Mouse (Mus musculus) heart, embryonic 13.5 days (tissue): ENCODE results near the gene Syce2. TPM values are rescaled to one million over a fixed set of nuclear protein-coding genes. Genes with fewer than 3 reads are reported as not detected.

Experiments used
- ATAC-seq: fragments of 200-750 bp; cut with Nextera tagmentation; 2 replicates; pipeline ENCODE4 v1.8.0; 2017; ENCODE audit warnings: moderate TSS enrichment; ENCODE audit not compliant: insufficient number of reproducible peaks, low FRiP score, low TSS enrichment; ENCODE audit errors: extremely low read depth
- H3K27ac ChIP-seq: fragments of 300-500 bp; sonication (generic); replicated peaks from 2 replicates; pipeline ENCODE4 v1.5.1; 2015; ENCODE audit warnings: moderate library complexity, mild to moderate bottlenecking, inconsistent platforms
- H3K27me3 ChIP-seq: fragments of 300-500 bp; sonication (generic); replicated peaks from 2 replicates; pipeline ENCODE4 v1.6.1; 2015; ENCODE audit warnings: mild to moderate bottlenecking, inconsistent platforms
- H3K36me3 ChIP-seq: fragments of 300-500 bp; sonication (generic); 2 replicates; pipeline ENCODE4 v1.6.1; 2015; ENCODE audit warnings: mild to moderate bottlenecking, inconsistent platforms
- H3K4me1 ChIP-seq: fragments of 300-500 bp; sonication (generic); 2 replicates; pipeline ENCODE4 v1.6.1; 2015; ENCODE audit warnings: inconsistent platforms
- H3K4me2 ChIP-seq: fragments of 300-500 bp; sonication (generic); 2 replicates; pipeline ENCODE4 v1.6.1; 2015; ENCODE audit warnings: inconsistent platforms, mild to moderate bottlenecking, moderate library complexity
- H3K4me3 ChIP-seq: fragments of 300-500 bp; sonication (generic); 2 replicates; pipeline ENCODE4 v1.5.1; 2015; ENCODE audit warnings: moderate library complexity, mild to moderate bottlenecking, inconsistent platforms
- H3K9ac ChIP-seq: fragments of 300-500 bp; sonication (generic); 2 replicates; pipeline ENCODE4 v1.6.1; 2015; ENCODE audit warnings: inconsistent platforms, mild to moderate bottlenecking, moderate library complexity
- H3K9me3 ChIP-seq: fragments of 300-500 bp; sonication (generic); 2 replicates; pipeline ENCODE4 v1.6.1; 2016; ENCODE audit warnings: inconsistent platforms
- WGBS: fragments of 180-500 bp; shearing (Covaris S2); methylation state at CpG from one replicate; pipeline ENCODE4 v1.1.7; 2015; ENCODE audit warnings: mixed read lengths; 5-methylcytosine and 5-hydroxymethylcytosine counted together
- polyA plus RNA-seq: library from polyadenylated mRNA; unstranded; fragments of >200 nt; fragmentation: Nextera tagmentation; extraction: Ambion mirVana; gene quantifications from 2 replicates; pipeline ENCODE4 v1.2.1, GENCODE M21; 2015

Syce2 gene
- polyA plus RNA-seq, 1 experiment from 2014 or later, result 37.2 TPM

DNA sequence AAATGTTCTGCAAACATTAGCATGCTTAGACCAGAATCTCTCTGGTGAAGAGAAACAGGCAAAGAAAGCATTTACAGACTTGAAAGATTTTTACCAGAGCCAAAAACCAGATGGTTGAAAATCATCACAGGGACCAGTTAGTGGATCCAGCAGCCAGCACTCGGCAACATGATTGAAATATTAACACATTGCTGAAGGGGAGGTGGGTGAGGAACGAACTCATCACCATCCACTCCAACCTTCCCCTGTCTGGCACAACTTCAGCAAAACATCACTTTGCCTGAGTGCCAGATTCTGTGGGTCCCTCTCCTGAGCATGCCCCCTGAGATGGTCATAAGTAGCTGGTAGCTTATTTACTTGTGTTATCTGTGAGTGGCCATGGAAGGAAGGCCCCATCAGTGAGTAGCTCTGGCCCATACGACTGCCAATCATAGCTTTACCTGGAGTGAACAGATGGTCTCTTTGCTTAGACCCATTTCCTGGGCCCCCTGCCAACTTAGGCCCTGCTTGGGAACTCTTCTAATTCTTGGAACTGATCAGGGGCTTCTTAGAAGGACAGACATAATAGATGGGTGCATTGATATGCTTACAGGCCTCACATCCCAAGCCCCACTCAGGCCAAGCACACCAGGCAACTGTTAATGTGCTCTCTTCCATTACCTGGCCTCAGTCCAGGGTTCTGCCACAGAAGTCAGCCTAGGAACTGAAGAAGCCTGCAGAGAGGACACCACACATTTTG is 5.6 kb downstream of the Syce2 start:
- no peak overlapping the region for H3K9ac ChIP-seq
- H3K4me3 ChIP-seq, result no peak overlapping the region
- WGBS, result 72% methylated on average over 3 of the region's 3 CpGs
- H3K27ac ChIP-seq, result no peak overlapping the region
- no peaks in the 10 kb centered on the region for H3K27me3 ChIP-seq
- no peaks in the 10 kb centered on the region for H3K9me3 ChIP-seq
- H3K36me3 ChIP-seq, result no peaks in the 10 kb centered on the region
- peaks cover 7% of the 10 kb centered on the region for H3K4me1 ChIP-seq
- no peak overlapping the region for H3K4me2 ChIP-seq
- ATAC-seq, result no peak

GRCm38 (mm10) chr8:84878915-84879314 is 7.0 kb downstream of the Syce2 start:
- no peak overlapping the region for H3K4me3 ChIP-seq
- ATAC-seq, result no peak
- 66% methylated on average over 1 of the region's 1 CpGs for WGBS

DNA sequence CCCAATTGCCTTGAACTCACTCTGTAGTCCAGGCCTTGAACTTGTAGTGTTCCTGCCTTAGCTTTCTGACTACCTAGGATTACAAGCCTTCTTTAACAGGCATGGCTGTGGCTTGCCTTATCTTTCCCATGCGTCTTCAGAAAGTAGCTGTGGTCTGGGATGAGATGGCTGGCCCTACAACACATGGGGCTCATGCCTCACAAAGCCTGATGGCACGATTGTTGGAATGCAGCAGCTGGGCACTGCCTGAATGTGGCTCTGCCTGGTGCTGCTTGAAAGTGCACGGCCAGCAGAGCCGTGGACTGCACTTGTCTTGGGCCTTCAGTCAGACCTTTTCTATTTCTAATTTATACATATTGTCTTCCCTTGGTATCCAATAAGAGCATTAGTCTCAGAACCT is 12.8 kb downstream of the Syce2 start:
- 80% methylated on average over 4 of the region's 4 CpGs for WGBS

More at GRCm38 (mm10) chr8:84878915-84879314, 7.0 kb downstream of the Syce2 start:
- no peak overlapping the region for H3K27ac ChIP-seq
- no peaks in the 10 kb centered on the region for H3K9me3 ChIP-seq
- no peak overlapping the region for H3K4me2 ChIP-seq
- no peaks in the 10 kb centered on the region for H3K36me3 ChIP-seq
- H3K4me1 ChIP-seq, result no peaks in the 10 kb centered on the region
- H3K9ac ChIP-seq, result no peak overlapping the region
- H3K27me3 ChIP-seq, result no peaks in the 10 kb centered on the region

DNA sequence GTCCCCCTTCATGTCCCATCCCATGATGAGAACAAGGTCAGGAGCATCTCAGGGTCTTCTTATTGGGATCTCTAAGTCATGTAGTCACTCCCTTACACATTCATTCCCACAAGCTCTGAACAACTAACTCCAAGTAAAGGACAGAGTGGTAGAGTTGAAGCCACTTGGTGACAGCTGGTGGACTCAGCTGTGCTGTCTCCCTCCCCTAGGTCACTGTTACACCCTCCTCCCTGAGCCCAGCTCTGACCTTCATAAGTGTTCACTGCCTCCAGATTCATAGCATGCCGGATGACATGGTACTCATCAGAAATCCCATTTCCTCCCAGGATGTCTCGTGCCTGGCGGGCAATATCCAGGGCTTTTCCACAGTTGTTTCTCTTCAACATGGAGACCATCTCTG is 16.4 kb downstream of the Syce2 start:
- Histone ChIP-seq H3K4me3 (no peak overlapping the region), H3K36me3 (peaks cover 47% of the 10 kb centered on the region), H3K27ac (no peak overlapping the region), H3K9me3 (no peaks in the 10 kb centered on the region), H3K4me1 (peaks cover 10% of the 10 kb centered on the region), H3K9ac (no peak overlapping the region), H3K4me2 (no peak overlapping the region), H3K27me3 (no peaks in the 10 kb centered on the region)
- WGBS, result 92% methylated on average over 3 of the region's 3 CpGs
- ATAC-seq, result no peak

More for the DNA sequence above, 12.8 kb downstream of the Syce2 start:
- Histone ChIP-seq H3K9me3 (no peaks in the 10 kb centered on the region), H3K9ac (no peak overlapping the region), H3K4me2 (no peak overlapping the region), H3K27me3 (no peaks in the 10 kb centered on the region), H3K36me3 (peaks cover 40% of the 10 kb centered on the region), H3K27ac (no peak overlapping the region), H3K4me1 (no peaks in the 10 kb centered on the region), H3K4me3 (no peak overlapping the region)
- ATAC-seq, result no peak

DNA sequence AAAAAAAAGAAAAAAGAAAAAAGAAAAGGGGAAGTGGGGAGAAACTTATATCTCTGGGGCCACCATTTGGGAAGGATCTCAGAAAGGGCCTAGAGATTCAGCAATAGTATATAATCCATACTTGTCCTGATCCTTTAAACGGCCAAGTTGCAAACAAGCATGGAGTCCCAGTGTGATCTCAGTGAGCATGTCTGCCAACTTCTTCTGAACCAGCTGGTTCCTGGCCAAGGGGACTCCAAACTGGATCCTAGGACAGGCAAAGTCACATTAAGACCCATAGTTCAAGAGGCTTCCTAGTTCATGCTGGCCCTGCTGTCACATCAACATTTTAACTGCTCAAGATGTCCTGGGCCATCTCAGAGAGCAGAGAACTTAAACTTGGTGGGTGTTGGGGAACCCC is 17.2 kb downstream of the Syce2 start:
- no peak for ATAC-seq
- WGBS, result 82% methylated on average over 1 of the region's 1 CpGs
- peaks cover 47% of the 10 kb centered on the region for H3K36me3 ChIP-seq

DNA sequence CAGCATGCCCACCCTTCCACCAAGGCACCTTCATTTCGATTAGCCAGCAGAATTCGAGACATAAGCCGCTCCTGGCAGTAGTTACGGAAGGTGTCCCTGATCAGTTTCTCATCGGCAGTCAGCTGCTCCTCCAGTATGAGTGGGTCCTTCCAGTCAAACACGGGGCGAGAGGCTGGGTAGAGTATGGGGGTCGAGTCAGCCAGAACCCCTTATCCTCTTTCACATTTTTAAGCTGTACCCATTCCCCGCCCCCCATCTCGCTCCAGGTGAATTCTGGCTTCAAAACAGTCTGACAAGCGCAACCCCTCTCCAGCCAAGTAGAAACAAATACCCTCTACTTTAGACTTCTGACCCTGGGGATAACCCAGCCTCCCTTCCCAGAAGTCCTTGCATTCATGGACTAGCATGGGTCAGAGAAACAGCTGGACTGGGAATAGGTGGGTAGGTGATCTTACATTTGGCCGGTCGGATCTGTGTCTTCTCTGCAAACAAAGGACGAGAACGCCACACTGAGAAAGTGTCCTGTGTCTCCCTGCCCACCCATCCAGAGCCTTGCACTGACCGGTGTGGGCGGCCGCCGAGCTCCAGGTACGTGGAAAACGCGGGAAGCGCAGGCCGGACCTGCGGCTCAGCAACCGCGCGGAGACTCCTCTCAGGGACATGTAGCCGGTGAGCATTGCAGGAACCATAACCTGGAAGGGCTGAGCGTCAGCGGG is 21.2 kb downstream of the Syce2 start:
- H3K27ac ChIP-seq, result no peak overlapping the region; the same call in 1 of the 2 replicates
- no peaks in the 10 kb centered on the region for H3K27me3 ChIP-seq
- peaks cover 18% of the 10 kb centered on the region for H3K4me1 ChIP-seq
- H3K9ac ChIP-seq, result peak overlapping the region; percentile 85
- peak overlapping the region; percentile 77 for H3K4me2 ChIP-seq
- H3K36me3 ChIP-seq, result peaks cover 22% of the 10 kb centered on the region
- no peak for ATAC-seq
- peak overlapping the region; percentile 68 for H3K4me3 ChIP-seq
- no peaks in the 10 kb centered on the region for H3K9me3 ChIP-seq
- WGBS, result 11% methylated on average over 31 of the region's 31 CpGs

More for the DNA sequence above, 17.2 kb downstream of the Syce2 start:
- Histone ChIP-seq H3K27me3 (no peaks in the 10 kb centered on the region), H3K9me3 (no peaks in the 10 kb centered on the region), H3K4me1 (peaks cover 12% of the 10 kb centered on the region), H3K27ac (no peak overlapping the region), H3K4me3 (no peak overlapping the region), H3K4me2 (no peak overlapping the region), H3K9ac (no peak overlapping the region)

DNA sequence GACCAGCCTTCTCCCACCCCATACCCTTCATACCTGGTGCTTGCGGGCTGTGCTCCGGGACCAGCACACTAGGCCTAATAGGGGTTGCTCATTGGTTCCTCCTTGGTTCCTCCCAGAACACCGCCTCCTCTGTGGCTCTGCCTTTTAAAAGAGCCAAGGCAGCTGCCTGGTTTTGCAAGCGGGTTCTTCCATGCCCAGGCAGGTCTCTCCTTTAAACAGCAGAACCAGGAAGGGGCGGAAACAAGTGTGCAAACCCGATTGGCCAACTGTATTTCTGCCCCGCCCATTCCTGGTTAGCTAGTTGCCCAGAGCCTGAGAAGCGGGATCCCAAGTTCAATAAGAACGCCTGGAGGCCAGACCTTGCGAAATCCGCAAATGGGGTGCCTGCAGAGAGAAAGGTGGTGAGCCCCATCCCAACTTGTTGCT is 21.8 kb downstream of the Syce2 start, which contains the start of gene Gcdh:
TSS of gene Gcdh (minus strand) at position 213 of the 426 bp plus-strand sequence.
- peak within 1 kb of the TSS; percentile 85 for H3K9ac ChIP-seq
- H3K4me1 ChIP-seq, result peaks cover 18% of the 10 kb centered on the region
- peaks cover 16% of the 10 kb centered on the region for H3K36me3 ChIP-seq
- H3K9me3 ChIP-seq, result no peaks in the 10 kb centered on the region
- H3K4me3 ChIP-seq, result peak within 1 kb of the TSS; percentile 68
- H3K27me3 ChIP-seq, result no peaks in the 10 kb centered on the region
- H3K4me2 ChIP-seq, result peak within 1 kb of the TSS; percentile 77
- no peak within 1 kb of the TSS; the same call in 1 of the 2 replicates for H3K27ac ChIP-seq
- WGBS, result under 1% methylated on average over 11 of the region's 11 CpGs
- ATAC-seq, result peak; percentile 82

DNA sequence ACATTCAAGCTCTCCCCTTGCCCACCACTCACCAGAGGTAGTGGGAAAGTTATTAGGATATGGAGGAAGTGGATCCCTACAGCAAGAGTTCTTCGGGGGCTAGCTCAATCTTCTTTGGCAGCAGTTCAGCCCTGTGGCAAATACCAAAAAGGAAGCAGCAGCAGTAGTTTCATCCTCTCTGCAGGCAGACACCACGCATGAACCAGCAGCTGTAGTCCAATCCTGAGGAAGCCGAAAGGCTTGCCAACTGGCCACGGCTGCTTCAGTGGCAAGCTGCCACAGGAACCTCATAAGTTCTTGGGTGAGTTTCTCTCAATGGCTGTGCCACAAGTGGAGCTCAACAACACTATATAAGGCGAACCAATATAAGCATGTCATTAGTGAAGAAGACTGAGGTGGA is 24.1 kb downstream of the Syce2 start:
- H3K27me3 ChIP-seq, result peaks cover 9% of the 10 kb centered on the region
- no peaks in the 10 kb centered on the region for H3K9me3 ChIP-seq
- no peak for ATAC-seq
- no peak overlapping the region for H3K4me3 ChIP-seq
- no peaks in the 10 kb centered on the region for H3K36me3 ChIP-seq
- H3K4me1 ChIP-seq, result peaks cover 20% of the 10 kb centered on the region
- 80% methylated on average over 5 of the region's 5 CpGs for WGBS
- no peak overlapping the region for H3K9ac ChIP-seq
- no peak overlapping the region for H3K27ac ChIP-seq
- no peak overlapping the region for H3K4me2 ChIP-seq

DNA sequence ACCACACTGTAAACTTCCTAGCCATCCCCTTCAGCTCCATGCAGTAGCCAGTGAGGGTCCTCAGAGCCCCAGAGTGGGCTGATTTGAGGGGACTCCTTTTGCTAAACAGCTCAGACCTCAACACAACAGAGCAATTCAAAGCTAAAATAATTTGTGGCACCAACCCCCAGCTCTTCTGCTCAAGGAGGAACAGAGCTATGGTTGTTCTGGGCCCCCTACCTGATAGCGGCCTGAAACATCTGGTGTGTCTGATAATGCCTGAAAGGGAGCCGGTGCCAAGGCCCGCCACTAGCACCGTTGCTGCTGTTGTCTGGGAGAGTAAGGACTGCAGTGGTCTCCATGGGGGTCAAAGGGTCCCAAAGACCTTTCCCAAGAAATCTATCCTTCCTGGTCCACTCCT is 29.2 kb downstream of the Syce2 start:
- Histone ChIP-seq H3K4me1 (peaks cover 17% of the 10 kb centered on the region), H3K9me3 (no peaks in the 10 kb centered on the region), H3K27me3 (peaks cover 22% of the 10 kb centered on the region), H3K27ac (peak overlapping the region; percentile 29), H3K9ac (0 out of 2 replicates have a peak overlapping the region, but pooled peaks have one; percentile 37), H3K4me3 (peak overlapping the region; percentile 73; the same call in 1 of the 2 replicates), H3K36me3 (no peaks in the 10 kb centered on the region), H3K4me2 (peak overlapping the region; percentile 97)
- 21% methylated on average over 4 of the region's 4 CpGs for WGBS
- ATAC-seq, result no peak

GRCm38 (mm10) chr8:84901752-84902151 is 29.8 kb downstream of the Syce2 start, which contains the start of gene Klf1:
Gene Klf1 (plus strand): TSS chr8:84901928.
- Histone ChIP-seq H3K27ac (peak within 1 kb of the TSS; percentile 62), H3K4me3 (peak within 1 kb of the TSS; percentile 73), H3K9me3 (no peaks in the 10 kb centered on the region), H3K4me1 (peaks cover 17% of the 10 kb centered on the region), H3K27me3 (peaks cover 22% of the 10 kb centered on the region), H3K36me3 (no peaks in the 10 kb centered on the region), H3K4me2 (peak within 1 kb of the TSS; percentile 97), H3K9ac (peak within 1 kb of the TSS; percentile 87)
- 43% methylated on average over 3 of the region's 3 CpGs for WGBS
- ATAC-seq, result no peak

DNA sequence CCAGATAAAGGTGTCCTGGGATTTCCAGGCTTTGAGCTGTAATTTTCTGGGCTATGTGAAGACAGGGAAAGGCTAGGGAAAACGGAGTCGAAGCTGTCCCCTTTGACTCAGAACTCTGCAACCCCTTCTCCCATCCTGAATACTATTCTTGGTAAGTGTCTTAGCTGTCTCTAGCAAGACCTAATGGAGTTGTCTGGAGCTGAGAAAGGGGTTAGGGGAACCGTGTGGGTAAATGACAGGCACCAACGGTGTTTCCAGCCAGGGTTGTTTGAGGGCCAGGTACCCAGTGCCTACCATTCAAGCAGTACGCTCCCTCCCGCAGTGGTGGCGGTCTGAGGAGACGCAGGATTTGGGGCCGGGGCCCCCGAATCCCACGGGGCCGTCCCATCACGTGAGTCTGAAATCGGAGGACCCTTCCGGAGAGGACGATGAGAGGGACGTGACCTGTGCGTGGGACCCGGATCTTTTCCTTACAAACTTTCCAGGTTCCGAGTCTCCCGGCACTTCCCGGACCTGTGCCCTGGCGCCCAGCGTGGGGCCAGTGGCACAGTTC is 30.5 kb downstream of the Syce2 start:
- Histone ChIP-seq H3K4me1 (peaks cover 17% of the 10 kb centered on the region), H3K9ac (peak overlapping the region; percentile 87), H3K4me3 (peak overlapping the region; percentile 73), H3K9me3 (no peaks in the 10 kb centered on the region), H3K4me2 (peak overlapping the region; percentile 97), H3K27ac (peak overlapping the region; percentile 62; the same call in 1 of the 2 replicates), H3K27me3 (peaks cover 22% of the 10 kb centered on the region), H3K36me3 (no peaks in the 10 kb centered on the region)
- 4% methylated on average over 24 of the region's 24 CpGs for WGBS
- no peak for ATAC-seq
